Mouse (Mus musculus): ENCODE measurements around the gene Olfr998.
"Not testable (repeated sequence)": the region's sequence is repeated elsewhere in the genome, so short reads cannot be mapped to it uniquely, and the experiment has no call there.

The Olfr998 gene

GRCm38 (mm10) chr2:85588648-85589047 lies at the start of gene Olfr998:
Olfr998 (plus strand) TSS chr2:85588948.
- DNase-seq (ENCODE audit: low spot score in 2 of 2): not testable (repeated sequence)

GRCm38 (mm10) chr2:85554806-85555205 lies 33.9 kb upstream of the Olfr998 start:
- no peak for DNase-seq (ENCODE audit: low spot score in 2 of 2)

GRCm38 (mm10) chr2:85560226-85560625 lies 28.5 kb upstream of the Olfr998 start:
- DNase-seq (ENCODE audit: low spot score in 2 of 2): no peak

- peak; percentile 53 to 59 for DNase-seq (ENCODE audit: low spot score in 2 of 2)
These were observed 27.6 kb upstream of the Olfr998 start for GRCm38 (mm10) chr2:85561187-85561586.

GRCm38 (mm10) chr2:85578915-85579314 lies 9.8 kb upstream of the Olfr998 start, which contains the start of gene Olfr996:
Olfr996 (plus strand) TSS chr2:85579215.
- DNase-seq (ENCODE audit: low spot score in 2 of 2): no peak

- DNase-seq (ENCODE audit: low spot score in 2 of 2): no peak
These were observed 23.1 kb downstream of the Olfr998 start, which contains the start of gene Olfr1000 for GRCm38 (mm10) chr2:85611803-85612202. Olfr1000 (minus strand) TSS chr2:85611903.
